Mouse (Mus musculus) kidney, adult 8-10 months (tissue): ENCODE results near the gene Epn3.

Experiments
- DNase-seq, 2 experiments: peaks; one replicate each; pipeline ENCODE4 v3.0.0; 2022

Gene Epn3

DNA sequence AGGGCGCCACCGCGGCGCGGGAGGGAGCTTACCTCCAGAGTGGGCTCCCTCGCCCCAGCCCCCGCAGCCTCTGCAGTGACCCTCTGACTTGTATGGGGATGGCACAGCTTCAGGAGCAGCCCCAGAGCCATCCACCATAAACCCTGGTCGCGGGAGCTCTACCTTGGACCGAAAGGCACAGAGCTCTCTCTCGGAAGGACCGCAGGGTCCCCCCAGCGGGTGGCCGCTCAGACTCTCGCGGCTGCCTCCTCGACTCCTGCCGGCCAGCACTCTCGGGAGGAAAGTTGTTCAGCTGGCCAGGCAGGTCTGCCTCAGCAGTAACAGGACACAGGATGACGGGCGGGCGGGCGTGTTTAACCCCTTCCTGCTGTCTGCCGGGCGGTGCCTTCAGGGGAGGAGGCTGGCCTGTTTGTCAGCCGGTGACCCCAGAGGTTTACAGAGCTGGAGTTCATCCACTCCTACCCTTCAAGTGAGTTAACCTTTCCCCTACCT is at the start of gene Epn3:
TSS of gene Epn3 (minus strand) at position 314 of the 492 bp plus-strand sequence.
- peak; percentile 31 to 55 for DNase-seq

DNA sequence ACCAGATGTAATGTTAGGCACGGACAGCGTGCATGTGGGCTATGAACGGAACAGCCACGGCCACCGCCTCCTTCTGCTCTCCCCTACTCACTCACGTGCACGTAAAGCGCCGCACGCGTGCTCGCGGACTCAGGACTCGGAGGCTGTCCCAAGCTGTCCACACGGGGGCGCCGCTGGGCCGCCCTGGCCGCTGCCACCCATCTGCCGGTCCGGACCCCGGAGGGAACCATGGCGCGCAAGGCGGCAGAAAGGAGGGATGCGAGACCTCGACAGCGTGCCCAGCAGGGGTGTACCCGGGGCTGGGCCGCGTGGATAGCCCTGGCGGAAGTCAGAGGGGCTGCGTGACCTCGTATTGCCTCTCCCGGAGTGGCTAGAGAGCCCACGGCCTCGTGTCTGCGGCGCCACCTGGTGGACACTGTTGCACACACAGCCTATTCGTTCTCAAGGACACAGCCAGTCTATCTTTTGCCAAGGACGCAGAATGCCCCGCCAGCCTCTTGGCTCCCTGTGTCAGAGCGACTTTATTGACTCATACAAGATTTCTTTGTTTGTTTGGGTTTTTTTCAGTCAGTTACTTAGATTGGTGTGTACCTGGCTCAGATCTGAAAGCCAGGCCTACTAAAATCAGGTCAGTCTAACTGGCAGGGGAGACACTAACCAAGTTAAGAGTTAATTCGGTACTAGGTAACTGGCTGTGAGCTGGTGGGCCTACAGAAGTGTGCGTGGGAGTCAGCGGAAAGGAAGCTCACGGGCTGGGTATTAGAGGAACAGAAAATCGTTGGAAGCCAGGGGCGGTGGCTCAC is 49.3 kb upstream of the Epn3 start, which contains the start of gene Rsad1:
TSS of gene Rsad1 (minus strand) at position 368 of the 803 bp plus-strand sequence.
- peak; percentile 92 to 96 for DNase-seq

DNA sequence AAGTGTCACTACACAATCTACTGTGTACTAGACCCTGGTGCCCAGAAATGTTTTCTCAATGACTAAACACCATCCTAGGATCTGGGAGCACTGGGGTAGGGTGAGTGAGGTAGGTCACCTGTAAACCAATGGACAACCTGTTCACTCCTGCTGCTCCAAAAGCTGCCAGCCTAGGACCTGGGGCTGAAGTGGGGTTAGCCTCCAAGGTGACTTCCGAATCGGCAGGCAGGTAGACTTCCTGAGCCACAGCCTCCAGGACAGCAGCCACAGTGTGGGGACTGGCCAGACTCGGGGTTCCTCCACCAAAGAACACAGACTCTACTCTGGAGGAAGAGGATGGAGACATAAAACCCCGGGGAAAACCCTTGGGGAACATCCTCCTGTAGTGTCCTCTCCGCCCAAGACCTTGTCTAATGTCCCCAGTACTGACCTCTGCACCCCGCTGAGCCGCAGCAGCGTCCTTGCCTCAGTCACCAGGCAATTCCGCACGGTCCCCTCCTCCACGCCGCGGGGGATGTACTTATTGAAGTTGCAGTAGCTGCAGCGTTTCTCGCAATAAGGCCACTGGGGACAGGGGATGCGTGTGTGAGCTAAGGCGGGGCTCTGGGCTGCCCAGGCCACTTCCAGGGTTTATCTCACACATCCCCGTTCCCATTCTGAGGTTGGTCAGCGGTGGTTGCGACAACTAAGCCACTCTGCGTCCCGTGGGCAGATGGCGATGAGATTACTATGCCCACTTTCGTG is 48.4 kb upstream of the Epn3 start:
- peak; percentile 44 to 51 for DNase-seq

DNA sequence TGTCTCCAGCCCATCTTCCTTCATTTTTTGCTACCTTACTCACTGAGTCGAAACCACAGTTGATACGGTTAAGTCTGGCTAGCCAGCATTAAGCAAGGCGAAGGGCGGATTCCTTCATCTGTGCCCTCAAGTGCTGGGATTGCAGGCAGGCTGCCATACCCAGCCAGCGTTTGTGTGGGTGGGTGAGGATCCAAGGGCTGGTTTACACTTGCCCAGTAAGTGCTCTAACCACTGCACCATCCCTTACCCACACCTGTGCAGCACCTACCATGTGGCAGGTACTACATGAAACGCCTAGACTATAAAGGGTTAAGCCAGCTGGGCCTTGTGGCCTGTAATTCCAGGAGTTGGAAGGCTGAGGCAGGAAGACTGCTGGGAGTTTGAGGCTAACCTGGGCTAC is 47.5 kb upstream of the Epn3 start:
- DNase-seq = no peak

DNA sequence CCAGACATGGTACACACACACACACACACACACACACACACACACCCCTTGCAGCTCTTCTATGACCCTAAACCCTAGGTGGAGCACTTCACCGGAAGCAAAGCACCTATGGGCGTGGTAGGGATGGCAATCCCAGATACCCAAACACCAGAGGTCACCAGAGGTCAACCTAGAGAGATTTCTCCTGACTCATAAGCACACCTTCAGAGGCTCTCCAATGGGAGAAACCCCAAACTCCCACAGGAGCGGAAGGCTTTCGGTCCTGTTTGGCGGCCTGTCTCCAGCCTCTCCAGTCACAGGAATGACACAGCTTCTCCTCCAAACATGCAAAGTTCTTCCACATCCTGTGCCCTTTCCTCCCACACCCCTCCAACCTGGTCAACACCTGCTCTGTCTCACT is 46.6 kb upstream of the Epn3 start:
- DNase-seq = no peak

DNA sequence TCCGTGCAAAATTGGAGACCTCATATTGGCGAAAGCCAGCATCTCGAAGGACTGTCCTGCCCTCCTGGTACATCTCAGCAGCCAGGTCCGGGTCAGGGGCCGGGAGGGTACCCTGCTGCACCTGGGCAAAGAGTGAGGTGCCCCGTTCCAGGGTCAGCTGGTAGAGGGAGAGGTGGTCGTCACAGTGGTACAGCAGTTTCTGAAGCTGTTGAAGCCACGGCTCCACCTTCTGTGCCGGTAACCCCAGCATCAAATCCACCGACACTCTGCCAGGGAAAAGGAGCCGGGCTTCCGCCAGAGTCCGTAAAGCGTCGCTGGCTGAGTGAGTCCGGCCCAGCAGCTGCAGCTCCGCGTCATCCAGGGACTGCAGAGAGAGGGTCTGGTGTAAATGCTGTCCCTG is 44.6 kb upstream of the Epn3 start:
- DNase-seq = no peak

DNA sequence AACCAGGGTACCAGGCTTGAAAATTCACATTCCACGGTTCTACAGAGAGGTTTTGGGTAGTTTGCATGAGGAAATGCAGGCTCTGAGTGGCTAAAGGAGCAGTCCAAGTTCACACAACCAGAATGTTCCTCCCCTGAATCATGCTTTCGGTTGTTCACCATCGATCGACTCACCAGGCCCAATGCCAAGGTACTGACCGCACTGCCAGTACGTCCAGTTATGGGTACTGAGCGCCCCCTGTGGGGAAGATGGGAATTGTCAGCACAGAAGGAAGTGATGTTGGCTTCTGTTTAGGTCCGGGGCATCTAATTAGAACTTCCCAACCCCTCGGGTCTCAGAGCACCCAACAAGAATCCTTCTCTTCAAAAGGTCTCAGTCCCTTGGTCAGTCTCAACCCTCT is 44.2 kb upstream of the Epn3 start:
- DNase-seq = peak; percentile 90 to 97

DNA sequence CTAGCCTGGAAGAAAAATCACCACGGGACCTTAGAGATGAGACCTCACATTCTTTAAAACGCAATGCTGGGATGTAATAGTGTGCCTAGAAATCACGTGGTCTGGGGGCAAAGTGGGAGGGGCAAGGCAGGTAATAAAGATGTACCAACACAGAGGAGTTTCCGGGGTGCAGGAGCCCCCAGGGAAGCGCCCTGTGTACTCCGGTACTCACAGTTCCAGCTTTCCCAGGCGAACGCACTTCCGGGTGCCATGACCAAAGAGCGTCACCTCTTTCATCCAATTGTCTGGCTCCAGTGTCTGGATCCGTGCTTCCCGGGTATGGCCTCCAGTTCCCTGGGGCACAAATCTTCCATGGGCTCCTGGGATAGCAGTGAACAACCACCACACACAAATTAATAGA is 43.6 kb upstream of the Epn3 start:
- no peak for DNase-seq

DNA sequence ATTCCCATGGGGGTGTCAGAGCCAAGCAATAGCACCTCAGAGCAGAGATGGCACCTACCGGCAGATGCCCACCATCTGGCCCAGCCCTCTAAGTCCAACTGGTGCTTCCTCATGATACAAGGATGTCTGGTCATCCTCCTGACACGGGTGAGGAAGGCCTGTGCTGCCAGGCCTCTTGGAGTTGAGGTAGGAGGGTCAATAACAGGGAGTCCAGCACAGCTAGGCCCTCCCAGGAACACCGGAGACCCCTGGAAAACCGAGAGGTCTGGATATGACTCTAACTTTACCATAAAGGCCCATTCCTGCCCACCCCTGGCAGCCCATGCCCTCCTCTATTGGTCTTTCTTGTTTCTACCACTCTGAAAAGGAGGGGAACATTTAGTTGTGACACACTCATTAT is 42.6 kb upstream of the Epn3 start:
- DNase-seq = no peak

DNA sequence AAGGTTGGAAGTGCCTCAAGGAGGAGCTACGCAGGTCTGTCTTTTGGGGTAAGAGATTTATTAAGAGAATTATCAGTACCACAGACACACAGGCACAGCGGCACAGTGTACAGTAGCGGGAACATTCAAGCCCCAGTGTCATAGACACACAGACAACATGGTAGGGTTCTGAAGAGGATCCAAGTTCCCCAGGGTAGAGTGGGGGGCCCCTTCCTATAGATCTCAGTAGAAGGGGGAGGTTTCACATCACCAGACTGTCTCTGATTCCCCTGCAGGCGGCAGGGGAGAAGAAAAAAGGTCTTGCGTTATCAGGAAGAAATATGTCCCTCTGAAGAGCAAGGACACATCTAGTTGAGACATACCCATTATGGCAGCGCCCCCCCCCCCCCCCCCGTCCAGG is 40.0 kb upstream of the Epn3 start:
- DNase-seq = no peak

DNA sequence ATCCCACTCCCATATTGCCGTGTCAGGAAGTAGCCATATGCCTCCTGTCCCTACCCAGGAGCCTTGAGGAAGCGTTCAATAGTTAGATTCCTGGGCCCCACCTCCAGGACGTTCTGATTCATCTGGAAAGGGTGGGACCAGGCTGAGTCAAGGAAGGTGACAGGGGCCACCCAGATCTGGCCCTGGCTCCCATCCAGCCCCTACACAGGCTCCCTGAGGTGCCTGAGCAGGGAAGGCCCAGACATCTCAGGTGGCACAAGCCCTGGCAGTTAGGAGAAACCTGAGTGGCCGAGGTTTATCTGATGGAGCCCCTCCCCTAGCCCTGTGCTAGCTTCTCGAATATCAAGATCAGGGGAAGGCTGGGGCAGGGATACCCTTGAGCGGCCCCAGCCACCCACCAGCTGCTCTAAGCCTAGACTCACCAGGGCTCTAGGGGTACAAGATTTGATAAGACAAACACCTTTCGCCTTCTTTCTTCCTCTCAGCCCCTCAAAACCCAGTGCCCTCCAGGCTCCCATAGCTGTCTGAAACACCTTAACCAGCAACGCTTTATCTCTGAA is 39.0 kb upstream of the Epn3 start:
- DNase-seq = no peak

DNA sequence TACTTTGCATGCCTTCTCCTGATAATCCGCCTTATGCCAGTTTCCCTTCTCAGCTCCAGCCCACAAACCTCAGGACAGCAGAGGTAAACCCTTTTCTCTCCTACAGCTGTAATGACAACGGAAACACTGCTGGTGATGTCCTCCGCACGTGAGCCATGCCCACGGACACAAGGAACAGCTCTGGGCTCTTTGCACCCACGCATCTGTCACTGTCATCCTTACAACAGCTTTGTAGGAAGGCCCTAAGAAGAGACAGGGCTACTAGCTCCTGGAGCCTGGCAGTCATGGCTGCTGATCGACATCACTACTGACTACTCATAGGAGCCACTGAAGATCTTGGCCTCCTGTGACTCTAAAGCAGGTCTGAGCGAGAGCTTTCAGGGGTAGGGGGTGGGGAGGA is 33.4 kb upstream of the Epn3 start:
- no peak for DNase-seq

DNA sequence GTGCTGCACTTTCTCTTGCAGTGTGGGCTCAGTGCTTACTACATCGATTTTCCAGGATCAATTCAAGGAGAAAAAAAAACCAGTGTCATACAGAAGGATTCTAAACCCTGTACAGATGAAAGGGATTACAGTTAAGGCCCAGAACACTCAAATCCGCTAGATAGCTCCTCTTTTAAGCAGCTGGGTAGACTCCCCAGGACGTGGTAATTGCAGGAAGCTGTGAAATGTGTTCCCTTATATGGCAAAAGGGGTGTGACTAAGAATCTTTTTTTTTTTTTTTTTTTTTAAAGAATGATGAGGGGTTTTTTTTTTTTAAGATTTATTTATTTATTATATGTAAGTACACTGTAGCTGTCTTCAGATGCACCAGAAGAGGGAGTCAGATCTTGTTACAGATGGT is 29.1 kb upstream of the Epn3 start:
- no peak for DNase-seq

DNA sequence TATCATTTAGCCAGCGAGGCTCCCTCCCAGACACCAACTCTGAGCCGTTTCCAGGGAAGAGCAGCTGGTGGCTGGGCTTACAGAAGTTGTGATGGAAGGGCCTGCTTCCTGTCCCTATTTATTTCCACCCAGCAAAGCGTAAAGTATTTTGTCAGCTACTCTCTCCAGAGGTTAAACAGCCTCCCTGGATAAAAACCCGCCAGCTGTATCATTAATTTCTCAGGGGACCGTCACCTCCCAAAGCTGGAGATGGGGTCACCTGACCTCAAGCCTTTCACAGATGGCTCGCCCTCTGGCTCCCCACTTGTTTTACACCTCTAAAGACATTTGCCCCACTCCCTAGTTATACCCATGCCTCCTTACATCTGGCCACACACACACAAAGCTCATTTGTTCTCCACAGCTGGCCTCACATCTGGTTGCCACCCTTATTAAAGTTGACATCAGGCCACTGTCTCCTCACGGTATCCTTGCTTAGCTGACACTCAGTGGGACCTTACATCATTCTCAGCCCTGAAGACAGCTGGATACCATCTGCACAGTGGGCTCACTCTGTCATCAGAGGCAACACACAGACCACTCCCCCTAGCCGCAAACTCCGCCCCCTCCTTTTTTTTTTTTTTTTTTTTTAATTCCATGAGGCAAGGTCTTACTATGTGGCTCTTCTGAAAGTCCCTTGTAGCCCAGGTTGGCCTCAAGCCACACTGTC is 26.6 kb upstream of the Epn3 start:
- DNase-seq = no peak

DNA sequence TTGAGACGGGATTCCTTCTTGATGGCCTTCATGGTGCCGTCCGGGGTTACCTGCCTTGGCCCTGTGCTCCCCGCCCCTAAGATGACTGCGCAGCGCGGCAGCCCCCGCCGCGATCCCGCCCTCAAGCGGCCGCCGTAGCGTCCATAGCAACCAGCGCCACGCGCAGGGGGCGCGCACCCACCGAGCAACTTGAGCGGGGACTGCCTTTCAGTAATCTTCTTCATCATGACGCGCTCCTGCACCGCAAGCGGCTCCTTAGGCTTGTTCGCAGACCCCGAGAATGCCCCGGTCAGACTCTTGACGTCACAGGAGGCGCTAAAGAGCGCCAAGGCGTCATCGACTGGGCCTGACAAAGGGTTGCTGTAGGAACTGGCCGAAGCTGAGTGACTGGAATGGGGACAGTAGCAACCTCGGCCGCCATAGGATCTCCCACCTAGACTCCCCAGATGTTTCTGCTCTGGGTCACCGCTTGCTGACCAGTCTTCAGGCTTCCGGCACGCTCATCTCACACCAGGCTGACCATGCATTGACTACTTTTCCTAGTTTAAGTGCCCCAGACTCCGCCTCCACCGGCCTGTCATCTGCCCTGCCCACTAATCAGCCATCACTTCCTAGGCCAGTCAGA is 21.6 kb upstream of the Epn3 start, which contains the start of gene Mycbpap:
TSS of gene Mycbpap (minus strand) at position 524 of the 625 bp plus-strand sequence.
- peak in 1 of 2 experiments; percentile 60 for DNase-seq

DNA sequence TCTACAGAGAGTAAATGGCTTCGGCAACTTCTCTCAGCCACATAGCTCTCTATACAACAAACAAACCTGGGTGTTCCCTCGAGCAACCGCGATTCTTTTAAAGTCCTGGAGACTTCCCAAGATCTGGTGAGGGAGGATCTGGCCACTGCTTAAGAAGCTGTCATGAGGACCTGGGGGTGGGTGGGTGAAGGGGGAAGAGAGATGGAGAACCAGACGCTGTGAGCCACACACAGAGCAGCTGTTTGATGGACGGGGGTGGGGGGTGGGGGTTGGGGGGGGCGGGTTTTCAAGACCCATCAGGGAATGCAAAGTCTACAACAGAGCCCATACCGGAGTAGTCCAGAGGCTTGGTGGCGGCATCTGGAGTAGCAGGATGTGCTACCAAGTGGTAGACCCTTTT is 13.7 kb upstream of the Epn3 start:
- DNase-seq = no peak

DNA sequence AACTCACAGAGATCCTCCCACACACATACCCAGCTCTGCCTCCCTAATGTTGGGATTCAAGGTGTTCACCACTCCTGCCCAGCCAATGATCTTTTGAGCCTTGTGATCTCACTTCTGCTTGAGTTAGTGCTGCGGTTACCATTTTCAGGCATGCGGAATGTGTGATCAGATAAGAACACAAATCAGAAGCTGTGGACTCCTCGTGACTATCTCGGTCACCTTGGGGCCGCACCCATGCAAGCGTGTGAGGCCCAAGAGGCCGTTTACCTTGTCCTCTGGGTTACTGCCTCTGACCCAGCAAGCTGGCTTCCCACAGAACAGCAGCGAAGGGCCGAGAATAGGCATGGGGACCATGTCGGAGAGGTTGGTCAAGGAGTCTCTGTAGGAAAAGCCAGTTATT is 9.2 kb upstream of the Epn3 start:
- DNase-seq = peak; percentile 35 to 60

DNA sequence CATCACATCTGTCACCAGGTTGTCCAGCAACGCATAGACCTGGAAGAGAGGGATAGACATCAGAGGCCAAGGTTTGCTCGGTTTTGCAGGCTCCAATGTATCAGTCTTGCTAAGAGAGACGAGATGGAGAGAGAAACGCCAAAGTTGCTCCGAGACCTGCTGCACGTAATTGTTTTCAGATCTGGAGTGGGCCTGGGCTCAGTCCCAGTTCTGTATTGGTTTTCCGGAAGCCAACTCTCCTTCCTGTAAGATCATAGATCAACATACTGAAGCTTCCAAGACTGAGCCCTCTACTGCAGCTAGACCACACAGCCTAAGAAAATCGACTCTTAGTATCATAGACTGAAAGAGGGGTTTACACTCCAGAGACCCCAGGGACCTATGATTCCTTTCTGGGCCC is 1.7 kb upstream of the Epn3 start:
- DNase-seq = no peak

DNA sequence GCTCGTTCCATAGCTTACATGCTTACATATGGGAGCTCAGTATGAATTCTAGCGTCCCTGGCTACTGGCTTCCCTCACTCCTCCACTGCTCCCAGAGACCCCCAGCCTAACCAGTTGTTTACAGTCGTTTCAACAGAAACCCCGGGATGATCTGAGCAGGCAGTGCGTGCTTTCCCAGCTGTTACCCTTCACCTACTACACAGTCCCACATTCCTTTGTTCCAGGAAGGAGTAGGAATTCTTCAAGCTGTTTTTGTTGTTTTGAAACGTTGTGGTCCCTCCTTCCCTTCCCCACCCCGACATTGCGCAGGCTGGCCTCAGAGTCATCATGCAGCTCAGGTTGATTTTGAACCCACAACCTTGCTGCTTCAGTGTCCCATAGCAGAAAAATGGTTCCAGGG is 588 bp upstream of the Epn3 start:
- no peak for DNase-seq

DNA sequence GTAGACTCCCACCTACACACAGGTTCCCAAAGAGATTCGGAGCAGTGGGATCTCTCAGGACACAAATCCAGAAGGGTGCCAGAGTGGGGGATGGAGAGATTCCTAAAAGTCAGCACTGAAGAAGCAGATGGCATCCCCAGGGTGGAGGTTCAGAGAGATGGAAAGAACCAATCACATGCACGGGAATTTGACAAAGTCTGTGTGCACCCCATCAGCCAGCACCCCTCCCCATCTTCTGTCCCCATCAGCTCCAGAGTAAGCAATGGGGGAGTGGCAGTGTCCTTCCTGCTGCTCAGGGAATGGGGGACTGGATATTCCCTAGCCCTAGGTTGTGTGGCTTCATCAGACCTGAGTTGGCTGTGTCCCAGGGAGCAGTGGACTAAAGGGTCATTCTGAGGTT is 739 bp downstream of the Epn3 start:
- DNase-seq = no peak

DNA sequence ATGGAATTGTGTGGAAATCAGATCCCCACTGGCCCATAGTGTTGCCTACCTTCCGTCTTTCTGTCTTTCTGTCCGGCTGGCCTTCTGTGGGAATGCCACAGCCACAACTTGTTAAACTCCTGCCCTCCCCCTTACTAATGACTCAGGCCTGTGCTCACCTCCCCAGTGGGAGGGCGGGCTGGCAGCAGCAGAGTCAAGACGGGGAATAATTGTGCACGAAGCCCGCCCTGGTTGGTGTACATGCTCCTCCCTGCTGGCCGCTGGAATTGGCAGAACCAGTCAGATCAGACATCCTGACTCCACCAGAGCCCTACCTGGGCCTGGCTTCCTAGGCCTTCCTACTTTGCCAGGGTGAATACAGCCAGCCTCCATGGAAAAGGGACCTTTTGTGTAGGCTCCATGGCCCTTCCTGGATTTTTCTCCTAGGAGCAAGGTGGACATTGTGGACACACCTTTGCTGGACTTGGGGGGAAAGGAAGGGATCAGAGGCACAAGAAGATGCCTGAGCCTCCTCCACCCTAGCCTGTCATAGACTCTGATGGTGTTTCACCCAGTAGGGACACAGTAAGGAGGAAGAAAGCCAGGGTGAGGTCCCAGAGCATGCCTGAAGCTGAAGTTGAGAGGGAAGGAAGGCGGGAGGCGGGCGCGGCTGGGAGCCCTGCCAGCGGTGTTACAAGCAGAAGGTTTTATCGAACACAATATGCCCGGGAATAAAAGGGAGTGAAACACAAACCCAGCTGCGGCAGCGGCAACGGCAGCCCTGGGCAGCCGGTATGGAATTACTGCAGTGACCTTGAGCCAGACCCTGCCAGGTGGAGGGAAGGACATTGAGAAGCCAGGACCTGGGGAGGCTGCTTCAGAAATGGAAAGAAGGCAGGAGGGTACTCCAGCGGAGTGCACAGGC is 1.4 kb downstream of the Epn3 start:
- peak; percentile 71 to 87 for DNase-seq
